Mouse (Mus musculus) embryonic facial prominence, embryonic 11.5 days (tissue): Measurements from ENCODE around the gene Camta1. TPM values are rescaled to one million over a fixed set of nuclear protein-coding genes. Genes with fewer than 3 reads are reported as not detected.
A peak's percentile ranks its signal among the peaks of the same experiment; 100 is the strongest.

ENCODE experiments used
- ATAC-seq: fragments of 200-750 bp; cut with Nextera tagmentation; replicated peaks from 2 replicates; pipeline ENCODE4 v1.8.0; 2017; ENCODE audit warnings: low read depth; ENCODE audit not compliant: insufficient number of reproducible peaks, low FRiP score, low TSS enrichment
- DNase-seq: peaks from one replicate; pipeline ENCODE4 v3.0.0-alpha.2; 2015; ENCODE audit warnings: low spot score
- H3K27ac ChIP-seq: fragments of 300-500 bp; sonication (generic); replicated peaks from 2 replicates; pipeline ENCODE4 v1.5.1; 2014; ENCODE audit warnings: mild to moderate bottlenecking, low read depth, low read length, control low read depth
- H3K27me3 ChIP-seq: fragments of 300-500 bp; sonication (generic); 2 replicates; pipeline ENCODE4 v1.6.1; 2014; ENCODE audit warnings: mild to moderate bottlenecking, low read length, moderate library complexity, mixed read lengths; ENCODE audit not compliant: control insufficient read depth, insufficient read depth
- H3K36me3 ChIP-seq: fragments of 300-500 bp; sonication (generic); replicated peaks from 2 replicates; pipeline ENCODE4 v1.6.1; 2014; ENCODE audit warnings: low read depth, mild to moderate bottlenecking, low read length, moderate library complexity, mixed read lengths; ENCODE audit not compliant: control insufficient read depth, insufficient read depth
- H3K4me1 ChIP-seq: fragments of 300-500 bp; sonication (generic); 2 replicates; pipeline ENCODE4 v1.6.1; 2014; ENCODE audit warnings: low read length, mixed read lengths; ENCODE audit not compliant: control insufficient read depth, insufficient read depth
- H3K4me2 ChIP-seq: fragments of 300-500 bp; sonication (generic); 2 replicates; pipeline ENCODE4 v1.6.1; 2014; ENCODE audit warnings: low read depth, mild to moderate bottlenecking, control low read depth, low read length, moderate library complexity
- H3K4me3 ChIP-seq: fragments of 300-500 bp; sonication (generic); 2 replicates; pipeline ENCODE4 v1.5.1; 2014; ENCODE audit warnings: low read depth, low read length, control low read depth
- H3K9ac ChIP-seq: fragments of 300-500 bp; sonication (generic); replicated peaks from 2 replicates; pipeline ENCODE4 v1.6.1; 2014; ENCODE audit warnings: mild to moderate bottlenecking, control low read depth, low read length
- H3K9me3 ChIP-seq: fragments of 300-500 bp; sonication (generic); replicated peaks from 2 replicates; pipeline ENCODE4 v1.6.1; 2016; ENCODE audit warnings: mild to moderate bottlenecking, low read length, inconsistent platforms, mixed read lengths; ENCODE audit not compliant: control insufficient read depth
- WGBS: fragments of 180-500 bp; shearing (Covaris S2); extraction: QIAGEN DNeasy Blood & Tissue Kit; methylation state at CpG from one replicate; pipeline ENCODE4 v1.1.7; 2014; 5-methylcytosine and 5-hydroxymethylcytosine counted together
- polyA plus RNA-seq: library from polyadenylated mRNA; unstranded; fragments of >200 nt; fragmentation: Nextera tagmentation; extraction: Ambion mirVana; gene quantifications from 2 replicates; pipeline ENCODE4 v1.2.1, GENCODE M21; 2014

Camta1 gene
- polyA plus RNA-seq, 1 experiment from 2014 or later, result 130 TPM

- H3K4me2 ChIP-seq, result no peak overlapping the region
- DNase-seq (no peak), ATAC-seq (no peak)
- H3K9me3 ChIP-seq, result no peaks in the 10 kb centered on the region
- H3K9ac ChIP-seq, result no peak overlapping the region
- H3K36me3 ChIP-seq, result no peaks in the 10 kb centered on the region
- no peaks in the 10 kb centered on the region for H3K27me3 ChIP-seq
- H3K27ac ChIP-seq, result no peak overlapping the region
- 73% methylated on average over 12 of the region's 12 CpGs for WGBS
- no peaks in the 10 kb centered on the region for H3K4me1 ChIP-seq
- H3K4me3 ChIP-seq, result no peak overlapping the region
Observed at GRCm38 (mm10) chr4:151682831-151683488, 178.7 kb downstream of the Camta1 start.

- 0 out of 2 replicates have a peak, but pooled peaks cover 3% of the 10 kb centered on the region for H3K4me1 ChIP-seq
- DNase-seq (no peak), ATAC-seq (peak; percentile 68; the same call in 1 of the 2 replicates)
- no peak overlapping the region for H3K4me2 ChIP-seq
- WGBS, result 77% methylated on average over 13 of the region's 13 CpGs
- no peaks in the 10 kb centered on the region for H3K27me3 ChIP-seq
- no peak overlapping the region for H3K4me3 ChIP-seq
- H3K36me3 ChIP-seq, result no peaks in the 10 kb centered on the region
- no peaks in the 10 kb centered on the region for H3K9me3 ChIP-seq
- no peak overlapping the region for H3K9ac ChIP-seq
- no peak overlapping the region for H3K27ac ChIP-seq
Observed at GRCm38 (mm10) chr4:151672452-151672851, 189.2 kb downstream of the Camta1 start.

GRCm38 (mm10) chr4:151666411-151666901 is 195.2 kb downstream of the Camta1 start:
- Histone ChIP-seq H3K4me1 (no peaks in the 10 kb centered on the region), H3K9ac (no peak overlapping the region), H3K9me3 (no peaks in the 10 kb centered on the region), H3K4me2 (no peak overlapping the region), H3K27me3 (no peaks in the 10 kb centered on the region), H3K4me3 (no peak overlapping the region), H3K36me3 (no peaks in the 10 kb centered on the region), H3K27ac (no peak overlapping the region)
- ATAC-seq (no peak), DNase-seq (no peak)
- 70% methylated on average over 12 of the region's 12 CpGs for WGBS

GRCm38 (mm10) chr4:151661486-151661885 is 200.2 kb downstream of the Camta1 start:
- no peak for ATAC-seq
- 76% methylated on average over 9 of the region's 9 CpGs for WGBS
- Histone ChIP-seq H3K36me3 (no peaks in the 10 kb centered on the region), H3K9ac (no peak overlapping the region), H3K27me3 (no peaks in the 10 kb centered on the region), H3K9me3 (no peaks in the 10 kb centered on the region), H3K4me2 (no peak overlapping the region), H3K27ac (no peak overlapping the region), H3K4me3 (no peak overlapping the region), H3K4me1 (no peaks in the 10 kb centered on the region; the same call in 1 of the 2 replicates)
- no peak for DNase-seq

GRCm38 (mm10) chr4:151656427-151656826 is 205.2 kb downstream of the Camta1 start:
- no peak for DNase-seq
- H3K9ac ChIP-seq, result no peak overlapping the region
- 68% methylated on average over 10 of the region's 10 CpGs for WGBS
- H3K36me3 ChIP-seq, result no peaks in the 10 kb centered on the region
- no peak overlapping the region for H3K4me3 ChIP-seq
- no peaks in the 10 kb centered on the region; the same call in 1 of the 2 replicates for H3K4me1 ChIP-seq
- no peaks in the 10 kb centered on the region for H3K27me3 ChIP-seq
- no peak for ATAC-seq
- no peak overlapping the region for H3K27ac ChIP-seq
- no peaks in the 10 kb centered on the region for H3K9me3 ChIP-seq
- no peak overlapping the region for H3K4me2 ChIP-seq

- H3K4me2 ChIP-seq, result no peak overlapping the region
- no peaks in the 10 kb centered on the region for H3K4me1 ChIP-seq
- H3K9me3 ChIP-seq, result no peaks in the 10 kb centered on the region
- no peak overlapping the region for H3K27ac ChIP-seq
- H3K9ac ChIP-seq, result no peak overlapping the region
- H3K27me3 ChIP-seq, result no peaks in the 10 kb centered on the region
- no peak overlapping the region for H3K4me3 ChIP-seq
- ATAC-seq, result no peak
- WGBS, result 68% methylated on average over 16 of the region's 16 CpGs
- DNase-seq, result no peak
- no peaks in the 10 kb centered on the region for H3K36me3 ChIP-seq
Observed at GRCm38 (mm10) chr4:151655637-151656385, 205.9 kb downstream of the Camta1 start.

GRCm38 (mm10) chr4:151655227-151655626 is 206.4 kb downstream of the Camta1 start:
- Histone ChIP-seq H3K27me3 (no peaks in the 10 kb centered on the region), H3K4me3 (no peak overlapping the region), H3K27ac (no peak overlapping the region), H3K9ac (no peak overlapping the region), H3K9me3 (no peaks in the 10 kb centered on the region), H3K4me2 (no peak overlapping the region), H3K36me3 (no peaks in the 10 kb centered on the region), H3K4me1 (no peaks in the 10 kb centered on the region)
- DNase-seq, result no peak
- ATAC-seq, result no peak
- WGBS, result 69% methylated on average over 4 of the region's 4 CpGs

GRCm38 (mm10) chr4:151642418-151642817 is 219.3 kb downstream of the Camta1 start:
- ATAC-seq (no peak), DNase-seq (no peak)
- H3K9me3 ChIP-seq, result no peaks in the 10 kb centered on the region
- H3K4me3 ChIP-seq, result no peak overlapping the region
- no peaks in the 10 kb centered on the region for H3K36me3 ChIP-seq
- no peak overlapping the region for H3K4me2 ChIP-seq
- 93% methylated on average over 2 of the region's 2 CpGs for WGBS
- no peak overlapping the region for H3K9ac ChIP-seq
- H3K4me1 ChIP-seq, result no peaks in the 10 kb centered on the region; the same call in 1 of the 2 replicates
- H3K27ac ChIP-seq, result no peak overlapping the region
- H3K27me3 ChIP-seq, result no peaks in the 10 kb centered on the region
